Mouse (Mus musculus) spleen, embryonic (tissue): ENCODE data around the gene Agps.
"Not testable (repeated sequence)": the region's sequence is repeated elsewhere in the genome, so short reads cannot be mapped to it uniquely, and the experiment has no call there.

Experiments used
- CTCF ChIA-PET: fragments of 350-600 bp; sonication (Branson Sonifier 250); formaldehyde crosslinking; loops from one replicate; lab custom pipeline; 2022; lab: Charles Lee

Agps gene

GRCm38 (mm10) chr2:75976070-75976469 is 144.1 kb downstream of the Agps start:
- CTCF ChIA-PET, result not testable (repeated sequence)

- CTCF ChIA-PET, result not testable (repeated sequence)
Observed at GRCm38 (mm10) chr2:75977752-75978368, 145.9 kb downstream of the Agps start, which contains the start of gene Ttc30a2. TSS of gene Ttc30a2 (minus strand) at chr2:75978170.
